Mouse (Mus musculus) stomach, postnatal 0 days (tissue): ENCODE results near the gene Gm13287.

Experiments used
- CTCF ChIP-seq: IDR thresholded peaks from 2 replicates; pipeline ENCODE4 v1.5.1; 2016; ENCODE audit warnings: antibody characterized with exemption, low read depth, mild to moderate bottlenecking, moderate library complexity
- EP300 ChIP-seq: optimal IDR thresholded peaks from 2 replicates; pipeline ENCODE3; 2016; ENCODE audit warnings: antibody characterized with exemption

GRCm38 (mm10) chr4:88819659-88820058 lies 16.6 kb downstream of the Gm13287 start, which contains the start of gene Ifna11:
- TF ChIP-seq EP300 (no peak), CTCF (no peak)
